14 mouse cellular contexts compared by ENCODE assay signal in the genomic region with DNA sequence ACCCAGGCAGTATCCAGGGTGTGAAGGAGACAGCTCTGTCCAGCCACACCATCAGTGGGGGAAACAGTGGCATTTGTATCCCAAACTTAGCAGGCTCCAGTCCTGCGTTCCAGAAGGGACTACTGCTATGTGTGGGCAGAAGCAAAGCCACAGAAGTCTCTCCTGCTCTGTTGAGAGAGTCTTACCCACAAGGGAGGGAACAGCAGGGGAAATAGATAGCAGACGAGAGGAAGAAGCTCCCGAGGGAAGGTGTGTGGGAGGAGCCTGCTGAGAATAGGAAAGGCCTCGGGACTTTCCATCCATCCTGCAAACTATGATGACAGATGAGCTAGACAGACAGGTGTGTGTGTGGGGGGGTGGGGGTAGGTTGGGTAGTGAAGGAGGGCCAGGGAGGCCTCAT. TPM values are rescaled to one million over a fixed set of nuclear protein-coding genes. Genes with fewer than 3 reads are reported as not detected.
DNase-seq lines count a peak whose midpoint lies in the region; ATAC-seq lines count a peak whose summit lies in the region.
"Had no signal": no experiment of that assay in that cellular context is flagged by ENCODE, and none has a peak within 500 bp of the region (broad histone marks: within the 10 kb centered on the region; RNA-seq: fewer than 3 reads in every experiment).

No protein-coding gene starts in this region.

- DNase-seq in layer of hippocampus, adult 11-12 months (ENCODE audit: low spot score), result peak; percentile 43
- no peak for DNase-seq in layer of hippocampus, adult 9-10 months (ENCODE audit: low spot score)
- peak; percentile 16 to 19 for DNase-seq in layer of hippocampus, postnatal 36 days
- DNase-seq in right cerebral cortex, postnatal 14 days, result peak; percentile 16
- no peak for DNase-seq in ovary, postnatal 36 days (ENCODE audit: low spot score)
- no peak for DNase-seq in adrenal gland, postnatal 4 days (ENCODE audit: low spot score in 2 of 2)
- DNase-seq: cerebellum, adult 11-12 months; gastrocnemius, postnatal 36 days; heart, postnatal 36 days; lung, adult 2 months; midbrain, embryonic 14.5 days; thymus, postnatal 36 days had no signal

- peak; percentile 96 for ATAC-seq in frontal cortex, adult (ENCODE audit: low TSS enrichment)
- ATAC-seq: forebrain, embryonic 14.5 days had no signal

RNA-seq across cellular contexts. Expression of gene 4930590J08Rik, which starts 14.7 kb away (rescaled TPM):
- 1 to 10 TPM; 2.4 to 2.9 TPM for total RNA-seq in layer of hippocampus, postnatal 36 days (2021)
- total RNA-seq in adrenal gland, postnatal 4 days (2021), result 1 to 10 TPM; 1.6 to 2.2 TPM

RNA-seq across cellular contexts. Expression of gene Ccdc174, which starts 39.4 kb away (rescaled TPM):
- 10 to 100 TPM; 24.7 to 25.2 TPM for total RNA-seq in layer of hippocampus, postnatal 36 days (2021)
- 10 to 100 TPM; 29.8 to 31.3 TPM for total RNA-seq in adrenal gland, postnatal 4 days (2021)

Comparison
In these comparisons a context has a peak if more than half of its experiments do, and no peak if none do; other contexts are left out.
1. DNase-seq: peak in layer of hippocampus, adult 11-12 months (single experiment), layer of hippocampus, postnatal 36 days (2 of 2) and right cerebral cortex, postnatal 14 days (single experiment); none in layer of hippocampus, adult 9-10 months (single experiment), ovary, postnatal 36 days (single experiment) and adrenal gland, postnatal 4 days (0 of 2).